Mouse (Mus musculus) naive thymus-derived CD4-positive, alpha-beta T cell, adult 5 months (primary cell): ENCODE measurements around the gene Dus1l. TPM values are rescaled to one million over a fixed set of nuclear protein-coding genes. Genes with fewer than 3 reads are reported as not detected.

Experiments used
- polyA plus RNA-seq: library from polyadenylated mRNA; unstranded; fragments of 100-300 nt; shearing (Covaris generic); gene quantifications from one replicate; pipeline ENCODE4 v1.2.1, GENCODE M21; 2017

Dus1l gene
- polyA plus RNA-seq: 58.8 TPM

DNA sequence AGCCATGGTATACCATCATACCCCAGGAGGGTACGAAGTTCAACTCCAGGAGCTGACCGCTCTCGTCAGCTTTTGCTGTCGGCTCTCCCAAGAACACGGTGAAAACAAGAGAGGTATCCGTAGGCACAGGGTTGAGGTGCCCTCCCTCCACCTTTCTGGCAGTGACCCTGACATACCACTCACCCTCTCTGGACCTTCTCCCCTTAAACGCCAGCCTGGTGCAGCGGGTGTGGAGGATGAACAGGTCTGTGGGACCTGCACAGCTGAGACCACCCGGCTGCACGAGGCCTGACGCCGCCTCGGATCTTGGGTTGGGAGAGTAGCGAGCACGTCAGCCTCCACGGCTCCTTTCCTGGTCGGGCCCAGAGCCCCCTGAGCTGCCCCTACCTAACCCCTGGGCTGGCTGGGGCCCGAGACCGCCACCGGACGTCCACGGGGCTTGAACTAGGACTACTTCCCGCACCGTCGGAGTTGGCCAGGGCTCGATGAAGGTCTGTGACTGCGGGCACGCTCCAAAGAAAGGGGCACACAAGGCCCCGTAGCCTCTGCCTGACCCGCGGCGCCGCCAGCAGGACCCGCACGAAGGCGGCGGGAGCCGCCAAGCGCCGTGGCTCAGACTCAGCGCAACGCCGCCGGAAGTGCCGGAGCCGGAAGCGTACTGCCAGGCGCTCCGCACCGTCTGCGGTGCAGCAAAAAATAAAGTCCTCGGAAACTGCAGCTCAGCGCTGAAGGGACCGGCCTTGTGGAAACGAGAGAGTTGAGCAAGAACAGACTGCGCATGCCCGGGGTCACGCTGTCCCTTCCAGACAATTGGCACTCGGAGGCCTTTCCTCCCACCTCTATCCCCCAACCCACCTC lies at the start of gene Dus1l:
Gene Dus1l, minus strand, starts transcription at position 648 of the 858 bp plus-strand sequence.

DNA sequence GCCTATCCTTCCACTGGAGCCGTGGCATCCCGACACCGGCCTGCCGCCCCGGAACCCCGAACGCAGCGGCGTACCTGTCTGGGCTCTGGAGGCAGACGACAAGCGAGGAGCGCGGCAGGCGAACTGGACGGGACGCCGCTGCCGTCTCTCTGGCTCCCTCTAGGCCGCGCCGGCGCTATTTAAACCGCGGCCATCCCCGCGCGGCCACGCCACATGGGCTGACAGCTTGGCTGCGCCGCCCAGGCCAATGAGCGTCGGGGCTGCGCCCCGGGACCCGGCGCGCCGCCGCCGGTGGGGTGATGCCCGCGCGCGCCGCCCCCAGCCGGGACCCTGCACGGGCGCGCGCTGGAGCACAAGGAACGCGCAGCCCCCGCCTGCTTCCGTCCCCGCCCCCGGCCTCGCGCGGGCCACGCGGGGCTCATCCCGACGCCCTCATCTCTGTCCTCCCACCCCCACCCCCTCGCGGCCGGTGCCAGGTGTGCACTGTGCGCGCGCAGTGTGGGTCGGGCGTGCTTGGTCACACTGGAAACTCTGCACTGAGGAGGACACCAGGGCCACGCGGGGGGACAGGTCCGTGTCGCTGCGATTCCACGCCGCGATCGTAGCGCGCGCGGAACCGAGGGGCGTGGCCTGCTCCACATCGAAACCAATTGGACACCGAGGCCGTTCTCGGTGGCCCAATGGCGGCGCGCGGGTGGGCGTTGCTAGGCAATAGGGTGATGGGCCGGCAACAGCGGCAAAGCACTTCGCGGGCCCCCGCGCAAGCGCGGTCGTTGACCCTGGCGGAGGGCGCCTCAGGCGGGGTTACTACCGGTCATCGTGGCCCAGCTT lies 28.0 kb upstream of the Dus1l start, which contains the start of gene Fasn:
Gene Fasn, minus strand, starts transcription at position 592 of the 831 bp plus-strand sequence.

DNA sequence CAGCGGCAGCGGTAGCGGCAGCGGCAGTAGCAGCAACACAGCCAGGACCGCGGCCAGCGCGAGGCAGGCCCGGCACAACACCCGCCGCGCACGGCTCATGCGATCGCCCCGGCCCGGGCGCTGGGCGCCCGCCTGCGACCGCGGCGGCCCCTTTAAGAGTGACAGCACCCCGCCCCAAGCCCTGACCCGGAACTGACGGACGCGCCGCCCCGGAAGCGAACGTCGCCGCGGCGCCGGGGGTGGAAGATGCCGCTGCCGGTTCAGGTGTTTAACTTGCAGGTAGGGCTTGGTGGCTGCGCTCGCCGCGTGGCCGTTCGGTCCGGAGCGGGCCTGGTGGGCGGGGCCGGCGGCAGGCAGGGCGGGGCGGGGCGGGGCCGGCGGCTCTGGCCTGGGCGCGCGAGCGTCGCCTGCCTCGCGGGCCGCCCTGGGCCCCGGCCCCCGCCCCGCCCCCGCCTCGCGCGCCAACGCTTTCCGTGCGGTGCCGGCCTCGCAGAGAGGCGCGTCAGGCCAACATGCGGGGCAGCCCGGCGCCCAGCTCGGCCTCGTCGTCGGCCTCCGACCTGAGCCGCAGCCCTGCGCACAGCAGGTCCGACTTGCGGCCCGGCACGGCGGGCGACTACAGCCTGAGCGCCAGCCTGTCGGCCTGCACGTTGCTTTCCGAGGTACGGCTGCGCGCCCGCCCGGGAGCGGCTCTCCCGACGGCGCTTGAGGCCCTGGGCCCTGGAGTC lies 12.0 kb downstream of the Dus1l start, which contains the start of the genes Rfng and Gps1:
Gene Rfng, minus strand, starts transcription at position 144 of the 728 bp plus-strand sequence.
Gene Gps1, plus strand, starts transcription at position 209 of the 728 bp plus-strand sequence.

DNA sequence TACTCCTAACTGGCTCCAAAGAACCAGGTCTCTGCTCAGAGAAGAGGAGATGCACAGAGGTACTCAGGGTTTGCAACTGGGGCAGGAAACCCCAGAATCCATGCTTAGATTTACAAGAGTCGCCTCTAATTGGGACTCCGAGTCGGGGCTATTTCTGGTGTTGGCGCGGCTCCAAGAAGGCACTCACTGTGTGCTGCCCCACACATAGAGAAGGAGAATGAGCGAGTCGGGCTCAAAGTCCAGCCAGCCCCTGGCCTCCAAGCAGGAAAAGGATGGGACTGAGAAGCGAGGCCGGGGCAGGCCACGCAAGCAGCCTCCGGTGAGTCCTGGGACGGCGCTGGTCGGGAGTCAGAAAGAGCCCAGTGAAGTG lies 33.5 kb downstream of the Dus1l start, which contains the start of gene Hmga1b:
Gene Hmga1b, plus strand, starts transcription at position 123 of the 370 bp plus-strand sequence.

Other genes with a start within 250 kb of the Dus1l start
- gene Mcrip1, start 246.7 kb downstream of the Dus1l start, polyA plus RNA-seq: 80.5 TPM
- gene Ppp1r27, start 245.3 kb downstream of the Dus1l start, polyA plus RNA-seq: not detected
- gene P4hb, start 223.2 kb downstream of the Dus1l start, polyA plus RNA-seq: 187 TPM
- 668 TPM for gene Arhgdia, start 214.8 kb downstream of the Dus1l start, polyA plus RNA-seq
- gene Alyref, start 198.0 kb downstream of the Dus1l start, polyA plus RNA-seq: 272 TPM
- gene Anapc11, start 198.0 kb downstream of the Dus1l start, polyA plus RNA-seq: 79.1 TPM
- not detected for gene Npb, start 187.9 kb downstream of the Dus1l start, polyA plus RNA-seq
- gene Pcyt2, start 178.5 kb downstream of the Dus1l start, polyA plus RNA-seq: 242 TPM
- gene Sirt7, start 171.2 kb downstream of the Dus1l start, polyA plus RNA-seq: 190 TPM
- gene Mafg, start 162.8 kb downstream of the Dus1l start, polyA plus RNA-seq: 23.3 TPM
- 1.1 TPM for gene Pycr1, start 152.6 kb downstream of the Dus1l start, polyA plus RNA-seq
- gene Myadml2, start 148.2 kb downstream of the Dus1l start, polyA plus RNA-seq: not detected
- not detected for gene Notum, start 135.2 kb downstream of the Dus1l start, polyA plus RNA-seq
- 141 TPM for gene Aspscr1, start 123.4 kb downstream of the Dus1l start, polyA plus RNA-seq
- gene Cenpx, start 82.7 kb downstream of the Dus1l start, polyA plus RNA-seq: 77.0 TPM
- 69.5 TPM for gene Lrrc45, start 82.5 kb downstream of the Dus1l start, polyA plus RNA-seq
- 1.1 TPM for gene Rac3, start 74.9 kb downstream of the Dus1l start, polyA plus RNA-seq
- 0.66 TPM for gene Dcxr, start 69.1 kb downstream of the Dus1l start, polyA plus RNA-seq
- gene Cbr2, start 64.3 kb downstream of the Dus1l start, polyA plus RNA-seq: not detected
- gene Hmga1b, start 33.6 kb downstream of the Dus1l start, polyA plus RNA-seq: 1.0 TPM
- gene Rfng, start 12.2 kb downstream of the Dus1l start, polyA plus RNA-seq: 32.5 TPM
- gene Gps1, start 12.1 kb downstream of the Dus1l start, polyA plus RNA-seq: 115 TPM
- gene Fasn, start 28.1 kb upstream of the Dus1l start, polyA plus RNA-seq: 55.3 TPM
- 0.20 TPM for gene Ccdc57, start 136.5 kb upstream of the Dus1l start, polyA plus RNA-seq
- gene Slc16a3, start 152.1 kb upstream of the Dus1l start, polyA plus RNA-seq: 12.9 TPM
- 236 TPM for gene Csnk1d, start 194.9 kb upstream of the Dus1l start, polyA plus RNA-seq
- 54.5 TPM for gene Cd7, start 243.0 kb upstream of the Dus1l start, polyA plus RNA-seq